Mouse (Mus musculus) ES-Bruce4 (cell line): Measurements from ENCODE around the gene Kctd7. TPM values are rescaled to one million over a fixed set of nuclear protein-coding genes. Genes with fewer than 3 reads are reported as not detected.

ENCODE experiments used
- H3K27ac ChIP-seq: 2 replicates; pipeline ENCODE4 v1.5.1; 2012; ENCODE audit warnings: low read length, inconsistent platforms; ENCODE audit not compliant: insufficient read depth
- H3K27me3 ChIP-seq: 2 replicates; pipeline ENCODE4 v1.6.1; 2012; ENCODE audit warnings: mild to moderate bottlenecking, low read length, inconsistent platforms; ENCODE audit not compliant: control insufficient read depth, poor library complexity, insufficient read depth, severe bottlenecking
- H3K36me3 ChIP-seq: 2 replicates; pipeline ENCODE4 v1.6.1; 2012; ENCODE audit warnings: inconsistent platforms, mild to moderate bottlenecking, low read length, moderate library complexity; ENCODE audit not compliant: control insufficient read depth, poor library complexity, insufficient read depth, severe bottlenecking
- H3K4me1 ChIP-seq: one replicate; pipeline ENCODE4 v1.8.1; 2011; ENCODE audit warnings: low read length; ENCODE audit not compliant: control insufficient read depth, insufficient read depth
- H3K4me3 ChIP-seq: 2 replicates; pipeline ENCODE4 v1.5.1; 2011; ENCODE audit warnings: low read depth, mild to moderate bottlenecking, low read length
- H3K9ac ChIP-seq: 2 replicates; pipeline ENCODE4 v1.6.1; 2012; ENCODE audit warnings: low read depth, mild to moderate bottlenecking, inconsistent platforms; ENCODE audit not compliant: poor library complexity, severe bottlenecking
- H3K9me3 ChIP-seq: replicated peaks from 2 replicates; pipeline ENCODE4 v1.6.1; 2012; ENCODE audit warnings: mild to moderate bottlenecking, low read length, inconsistent platforms; ENCODE audit not compliant: control insufficient read depth, poor library complexity, insufficient read depth, severe bottlenecking
- CTCF ChIP-seq: IDR thresholded peaks from one replicate; pipeline ENCODE4 v1.8.1; 2011; ENCODE audit warnings: low read depth, low read length
- EP300 ChIP-seq: IDR thresholded peaks from 2 replicates; pipeline ENCODE4 v1.6.1; 2011; ENCODE audit warnings: low read depth, low read length; ENCODE audit not compliant: insufficient read depth
- POLR2A ChIP-seq: IDR thresholded peaks from one replicate; pipeline ENCODE4 v1.8.1; 2011; ENCODE audit warnings: low read length; ENCODE audit not compliant: insufficient read depth
- polyA plus RNA-seq: library from polyadenylated mRNA; stranded (reverse); fragments of >200 nt; gene quantifications from 2 replicates; pipeline ENCODE4 v1.2.4, GENCODE M21; 2011; ENCODE audit warnings: low read depth; ENCODE audit not compliant: missing spikeins, insufficient read depth, insufficient read length

The Kctd7 gene
- polyA plus RNA-seq, 1 experiment, result 0.97 TPM

DNA sequence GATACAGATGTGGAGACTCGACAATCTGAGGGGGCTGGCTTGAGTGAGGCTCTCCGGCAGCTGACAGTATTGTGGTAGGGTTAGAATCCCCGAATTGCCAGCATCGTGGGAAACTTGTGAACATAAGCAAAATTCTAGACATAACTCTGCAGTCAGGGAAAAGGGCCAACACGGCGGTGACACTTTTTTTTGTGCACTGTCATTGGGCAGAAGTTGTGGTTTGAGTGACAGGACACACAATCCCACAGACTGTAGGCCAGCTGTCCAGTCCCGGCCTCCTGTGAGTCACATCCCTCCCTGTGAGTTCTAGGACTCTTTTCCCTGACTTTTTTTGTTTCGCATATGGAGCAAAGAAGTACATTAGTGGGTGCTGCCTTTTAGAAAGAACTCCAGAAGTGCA is 1.3 kb downstream of the Kctd7 start:
- Histone ChIP-seq H3K9me3 (no peaks in the 10 kb centered on the region), H3K27ac (no peak overlapping the region), H3K36me3 (no peaks in the 10 kb centered on the region), H3K27me3 (no peaks in the 10 kb centered on the region), H3K9ac (no peak overlapping the region), H3K4me1 (peaks cover 2% of the 10 kb centered on the region), H3K4me3 (no peak overlapping the region)
- no peak for TF ChIP-seq EP300
- no peak for TF ChIP-seq CTCF
- no peak for TF ChIP-seq POLR2A

DNA sequence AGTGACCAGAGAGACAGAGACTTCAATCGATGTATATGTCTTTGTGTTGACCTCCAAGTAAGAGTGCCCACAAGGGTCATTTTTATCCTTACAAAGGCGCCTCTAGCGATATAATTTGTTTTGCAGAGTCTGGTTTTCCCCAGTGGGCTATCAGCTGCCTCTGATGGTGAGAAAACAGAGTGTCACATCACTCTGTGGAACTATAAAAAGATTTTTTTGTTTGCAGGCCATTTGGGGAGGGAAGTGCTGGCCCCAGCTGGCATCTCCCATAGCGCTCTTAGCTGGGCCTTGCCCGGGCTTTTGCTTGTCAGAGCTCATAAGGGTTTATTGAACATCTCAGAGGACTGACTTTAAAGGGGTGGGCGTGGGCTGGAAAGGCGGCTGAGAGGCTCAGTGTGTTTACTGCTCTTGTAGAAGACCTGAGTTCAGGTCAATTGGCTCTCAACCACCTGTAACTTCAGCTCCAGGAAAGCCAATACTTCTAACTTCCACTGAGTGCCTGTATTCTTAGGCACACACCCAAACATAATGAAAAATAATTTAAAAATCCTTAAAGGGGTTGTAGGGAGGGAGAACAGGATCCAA is 5.2 kb downstream of the Kctd7 start:
- Histone ChIP-seq H3K9ac (no peak overlapping the region), H3K9me3 (no peaks in the 10 kb centered on the region), H3K27me3 (no peaks in the 10 kb centered on the region), H3K4me1 (no peaks in the 10 kb centered on the region), H3K36me3 (no peaks in the 10 kb centered on the region), H3K4me3 (no peak overlapping the region), H3K27ac (no peak overlapping the region)
- no peak for TF ChIP-seq EP300
- no peak for TF ChIP-seq CTCF
- TF ChIP-seq POLR2A, result no peak

GRCm38 (mm10) chr5:130154286-130154685 is 9.6 kb downstream of the Kctd7 start:
- no peaks in the 10 kb centered on the region for H3K9me3 ChIP-seq
- TF ChIP-seq CTCF (no peak), EP300 (no peak), POLR2A (no peak)
- H3K4me1 ChIP-seq, result no peaks in the 10 kb centered on the region

DNA sequence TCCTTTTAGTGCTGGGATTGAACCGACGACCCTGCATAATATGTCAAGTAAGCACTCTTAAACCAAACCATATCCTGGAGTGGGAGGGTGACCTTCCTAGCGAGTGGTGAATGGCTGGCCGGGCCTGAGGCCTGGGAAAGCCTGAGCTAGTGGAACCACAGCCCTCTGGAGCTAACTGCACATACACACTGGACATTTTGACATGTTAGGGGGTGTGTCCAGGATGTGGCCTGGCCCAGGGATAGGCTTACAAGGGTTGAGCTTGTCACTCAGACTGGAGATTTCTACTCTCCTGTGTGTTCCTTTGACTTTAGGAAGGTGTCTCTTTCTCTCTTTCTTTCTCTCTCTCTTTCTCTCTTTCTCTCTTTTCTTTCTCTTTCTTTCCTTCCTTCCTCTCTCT is 13.9 kb downstream of the Kctd7 start:
- Histone ChIP-seq H3K4me3 (no peak overlapping the region), H3K9me3 (no peaks in the 10 kb centered on the region), H3K4me1 (no peaks in the 10 kb centered on the region), H3K9ac (no peak overlapping the region), H3K27ac (no peak overlapping the region), H3K27me3 (no peaks in the 10 kb centered on the region), H3K36me3 (no peaks in the 10 kb centered on the region)
- TF ChIP-seq EP300 (no peak), POLR2A (no peak), CTCF (no peak)

More at GRCm38 (mm10) chr5:130154286-130154685, 9.6 kb downstream of the Kctd7 start:
- no peak overlapping the region for H3K4me3 ChIP-seq
- no peaks in the 10 kb centered on the region for H3K36me3 ChIP-seq
- H3K9ac ChIP-seq, result no peak overlapping the region
- no peak overlapping the region for H3K27ac ChIP-seq
- no peaks in the 10 kb centered on the region for H3K27me3 ChIP-seq

GRCm38 (mm10) chr5:130159761-130160201 is 15.1 kb downstream of the Kctd7 start:
- Histone ChIP-seq H3K9me3 (no peaks in the 10 kb centered on the region), H3K36me3 (no peaks in the 10 kb centered on the region), H3K4me1 (no peaks in the 10 kb centered on the region), H3K4me3 (no peak overlapping the region), H3K27ac (no peak overlapping the region), H3K27me3 (no peaks in the 10 kb centered on the region), H3K9ac (no peak overlapping the region)
- TF ChIP-seq CTCF (no peak), POLR2A (no peak), EP300 (no peak)

- no peak overlapping the region for H3K9ac ChIP-seq
- H3K9me3 ChIP-seq, result 0 out of 2 replicates have a peak, but pooled peaks cover 3% of the 10 kb centered on the region
- no peak for TF ChIP-seq POLR2A
- TF ChIP-seq CTCF, result peak; percentile 82
- no peaks in the 10 kb centered on the region for H3K4me1 ChIP-seq
- H3K27me3 ChIP-seq, result no peaks in the 10 kb centered on the region
- H3K4me3 ChIP-seq, result no peak overlapping the region
- H3K36me3 ChIP-seq, result no peaks in the 10 kb centered on the region
- no peak overlapping the region for H3K27ac ChIP-seq
These were observed 19.0 kb downstream of the Kctd7 start for GRCm38 (mm10) chr5:130163670-130164069.
